Mouse (Mus musculus) E14TG2a.4 (cell line): ENCODE measurements around the gene Spem1.

Experiments
- H3K27me3 ChIP-seq: 2 replicates; pipeline ENCODE4 v1.6.1; 2014; ENCODE audit warnings: low read length, control low read depth; ENCODE audit not compliant: insufficient read depth
- H3K36me3 ChIP-seq: 2 replicates; pipeline ENCODE4 v1.6.1; 2014; ENCODE audit warnings: low read length, control low read depth; ENCODE audit not compliant: insufficient read depth
- H3K4me1 ChIP-seq: replicated peaks from 2 replicates; pipeline ENCODE4 v1.6.1; 2014; ENCODE audit warnings: low read depth, low read length, control low read depth
- H3K4me3 ChIP-seq: replicated peaks from 2 replicates; pipeline ENCODE4 v1.5.1; 2014; ENCODE audit warnings: mild to moderate bottlenecking, low read length
- H3K9me3 ChIP-seq: 2 replicates; pipeline ENCODE4 v1.6.1; 2014; ENCODE audit warnings: low read length, control low read depth
- CTCF ChIP-seq: conservative IDR thresholded peaks from 2 replicates; pipeline ENCODE4 v1.5.1; 2014; ENCODE audit warnings: low read length
- NANOG ChIP-seq: IDR thresholded peaks from 2 replicates; pipeline ENCODE4 v1.6.1; 2014; ENCODE audit warnings: borderline replicate concordance, low read length, mixed read lengths
- POU5F1 ChIP-seq: IDR thresholded peaks from 2 replicates; pipeline ENCODE4 v1.6.1; 2014; ENCODE audit warnings: low read length, borderline replicate concordance

The Spem1 gene

GRCm38 (mm10) chr11:69784793-69785272 is 37.1 kb downstream of the Spem1 start:
- TF ChIP-seq POU5F1 = no peak
- TF ChIP-seq NANOG = no peak
- no peak for TF ChIP-seq CTCF
- Histone ChIP-seq H3K4me3 (peak overlapping the region; percentile 67), H3K27me3 (peaks cover 10% of the 10 kb centered on the region), H3K9me3 (no peaks in the 10 kb centered on the region), H3K36me3 (no peaks in the 10 kb centered on the region), H3K4me1 (peaks cover 86% of the 10 kb centered on the region)

- TF ChIP-seq CTCF (no peak), NANOG (peak; percentile 41; the same call in 1 of the 2 replicates)
- Histone ChIP-seq H3K9me3 (no peaks in the 10 kb centered on the region), H3K4me1 (peaks cover 91% of the 10 kb centered on the region), H3K4me3 (no peak overlapping the region), H3K36me3 (no peaks in the 10 kb centered on the region), H3K27me3 (peaks cover 38% of the 10 kb centered on the region)
Measured at GRCm38 (mm10) chr11:69781828-69782227, 40.2 kb downstream of the Spem1 start.

- H3K9me3 ChIP-seq = no peaks in the 10 kb centered on the region
- H3K4me3 ChIP-seq = no peak overlapping the region
- H3K4me1 ChIP-seq = peaks cover 88% of the 10 kb centered on the region
- no peaks in the 10 kb centered on the region for H3K36me3 ChIP-seq
- peaks cover 50% of the 10 kb centered on the region for H3K27me3 ChIP-seq
- no peak for TF ChIP-seq POU5F1
- no peak for TF ChIP-seq CTCF
- no peak for TF ChIP-seq NANOG
Measured at GRCm38 (mm10) chr11:69778985-69779384, 43.0 kb downstream of the Spem1 start.

GRCm38 (mm10) chr11:69778258-69778982 is 43.6 kb downstream of the Spem1 start:
- H3K27me3 ChIP-seq = peaks cover 50% of the 10 kb centered on the region
- peak overlapping the region; percentile 49 for H3K4me3 ChIP-seq
- H3K36me3 ChIP-seq = no peaks in the 10 kb centered on the region
- peaks cover 83% of the 10 kb centered on the region for H3K4me1 ChIP-seq
- no peaks in the 10 kb centered on the region for H3K9me3 ChIP-seq
- no peak for TF ChIP-seq NANOG
- TF ChIP-seq POU5F1 = no peak
- no peak for TF ChIP-seq CTCF

GRCm38 (mm10) chr11:69777504-69778257 is 44.3 kb downstream of the Spem1 start:
- peak overlapping the region; percentile 49 for H3K4me3 ChIP-seq
- no peak for TF ChIP-seq NANOG
- no peak for TF ChIP-seq CTCF
- TF ChIP-seq POU5F1 = no peak
- H3K27me3 ChIP-seq = peaks cover 50% of the 10 kb centered on the region
- peaks cover 78% of the 10 kb centered on the region for H3K4me1 ChIP-seq
- H3K9me3 ChIP-seq = no peaks in the 10 kb centered on the region
- no peaks in the 10 kb centered on the region for H3K36me3 ChIP-seq

GRCm38 (mm10) chr11:69776488-69776887 is 45.5 kb downstream of the Spem1 start:
- peaks cover 66% of the 10 kb centered on the region for H3K4me1 ChIP-seq
- H3K4me3 ChIP-seq = peak overlapping the region; percentile 63
- H3K36me3 ChIP-seq = no peaks in the 10 kb centered on the region
- no peak for TF ChIP-seq CTCF
- TF ChIP-seq NANOG = no peak
- no peak for TF ChIP-seq POU5F1
- H3K9me3 ChIP-seq = no peaks in the 10 kb centered on the region
- peaks cover 50% of the 10 kb centered on the region for H3K27me3 ChIP-seq

GRCm38 (mm10) chr11:69775716-69776115 is 46.3 kb downstream of the Spem1 start:
- Histone ChIP-seq H3K4me1 (peaks cover 60% of the 10 kb centered on the region), H3K4me3 (peak overlapping the region; percentile 63), H3K27me3 (peaks cover 49% of the 10 kb centered on the region), H3K36me3 (no peaks in the 10 kb centered on the region), H3K9me3 (no peaks in the 10 kb centered on the region)
- TF ChIP-seq CTCF (no peak), POU5F1 (no peak), NANOG (no peak)

GRCm38 (mm10) chr11:69774961-69775360 is 47.0 kb downstream of the Spem1 start:
- Histone ChIP-seq H3K4me1 (peaks cover 55% of the 10 kb centered on the region), H3K4me3 (peak overlapping the region; percentile 63; the same call in 1 of the 2 replicates), H3K9me3 (no peaks in the 10 kb centered on the region), H3K36me3 (no peaks in the 10 kb centered on the region; the same call in 1 of the 2 replicates), H3K27me3 (peaks cover 47% of the 10 kb centered on the region)
- TF ChIP-seq NANOG = no peak
- TF ChIP-seq POU5F1 = no peak
- no peak for TF ChIP-seq CTCF
